26 mouse cellular contexts compared by ENCODE assay signal in the genomic region with DNA sequence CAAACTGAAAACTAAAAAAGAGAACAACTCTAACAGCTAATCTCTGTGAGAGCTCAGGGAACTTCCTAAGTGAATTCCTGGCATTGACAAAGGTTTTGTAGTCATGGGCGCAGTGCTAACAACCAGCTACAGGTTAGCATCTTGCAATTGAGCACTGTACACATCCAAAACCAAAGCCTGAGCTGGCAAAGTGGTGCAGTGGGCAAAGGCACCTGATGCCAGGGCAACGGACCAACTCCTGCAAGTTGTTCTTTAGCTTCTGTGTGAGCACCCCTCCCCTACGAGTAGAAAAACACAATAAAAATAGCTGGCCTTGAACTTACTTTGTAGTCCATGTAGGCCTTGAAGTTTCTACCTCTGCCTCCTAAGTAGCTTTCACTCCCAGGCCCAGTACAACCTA. TPM values are rescaled to one million over a fixed set of nuclear protein-coding genes. Genes with fewer than 3 reads are reported as not detected.
DNase-seq lines count a peak whose midpoint lies in the region; ATAC-seq lines count a peak whose summit lies in the region.
"Had no signal": no experiment of that assay in that cellular context is flagged by ENCODE, and none has a peak within 500 bp of the region (broad histone marks: within the 10 kb centered on the region; RNA-seq: fewer than 3 reads in every experiment).

No protein-coding gene starts in this region.

- peak; percentile 57 to 81 for DNase-seq in adrenal gland, adult (ENCODE audit: inconsistent age in 2 of 2, low spot score in 1 of 2)
- no peak for DNase-seq in adrenal gland, postnatal 14 days
- peak; percentile 7 for DNase-seq in ovary, adult 18-20 months (ENCODE audit: low spot score)
- no peak for DNase-seq in ovary, postnatal 14 days (ENCODE audit: low spot score)
- DNase-seq in adrenal gland, postnatal 25 days: peak; percentile 29
- DNase-seq in cerebellum, adult 9-10 months: no peak
- DNase-seq: B cell, adult 2 months; cerebellum, adult 11-12 months; cerebellum, adult 2 months; cerebellum, adult 9-11 months; cerebellum, postnatal 14 days; cerebellum, postnatal 36 days; embryo, embryonic 11 days had no signal

- no peak overlapping the region for H3K27ac ChIP-seq in hindbrain, embryonic 13.5 days
- H3K27ac ChIP-seq: embryonic facial prominence, embryonic 13.5 days; embryonic facial prominence, embryonic 15.5 days; forebrain, embryonic 10.5 days; forebrain, embryonic 12.5 days had no signal

- no peaks in the 10 kb centered on the region for H3K9me3 ChIP-seq in hindbrain, embryonic 13.5 days
- H3K9me3 ChIP-seq: embryonic facial prominence, embryonic 13.5 days; embryonic facial prominence, embryonic 15.5 days; forebrain, embryonic 10.5 days; forebrain, embryonic 12.5 days; G1E had no signal

- no peak overlapping the region for H3K4me2 ChIP-seq in hindbrain, embryonic 13.5 days
- H3K4me2 ChIP-seq: embryonic facial prominence, embryonic 13.5 days; embryonic facial prominence, embryonic 15.5 days; forebrain, embryonic 12.5 days had no signal

- H3K27me3 ChIP-seq in hindbrain, embryonic 13.5 days: no peaks in the 10 kb centered on the region
- H3K27me3 ChIP-seq: CH12.LX; embryonic facial prominence, embryonic 13.5 days; embryonic facial prominence, embryonic 15.5 days; forebrain, embryonic 12.5 days; Patski had no signal

- WGBS in hindbrain, embryonic 13.5 days: 97% methylated on average over 3 of the region's 3 CpGs

- H3K4me1 ChIP-seq in hindbrain, embryonic 13.5 days (replicated peaks): no peaks in the 10 kb centered on the region
- H3K4me1 ChIP-seq: embryonic facial prominence, embryonic 13.5 days; embryonic facial prominence, embryonic 15.5 days; forebrain, embryonic 12.5 days had no signal

- no peak for ATAC-seq in hindbrain, embryonic 13.5 days (ENCODE audit: low FRiP score)
- ATAC-seq: activated CD4-positive, CD25-positive, alpha-beta regulatory T cell, adult 4 months; CD4-positive, CD25-positive, alpha-beta regulatory T cell, adult 4 months; forebrain, embryonic 14.5 days; forebrain, embryonic 16.5 days; Patski had no signal

- H3K4me3 ChIP-seq in hindbrain, embryonic 13.5 days: no peak overlapping the region
- H3K4me3 ChIP-seq: embryonic facial prominence, embryonic 13.5 days; embryonic facial prominence, embryonic 15.5 days; erythroblast, embryonic 14.5 days; forebrain, embryonic 10.5 days; forebrain, embryonic 12.5 days had no signal

- peaks cover 11% of the 10 kb centered on the region for H3K36me3 ChIP-seq in hindbrain, embryonic 13.5 days

- H3K9ac ChIP-seq in hindbrain, embryonic 13.5 days: no peak overlapping the region
- H3K9ac ChIP-seq: embryonic facial prominence, embryonic 13.5 days; embryonic facial prominence, embryonic 15.5 days; forebrain, embryonic 12.5 days had no signal

RNA-seq across cellular contexts. Expression of gene Tmem97, which starts 52.2 kb away (rescaled TPM):
- 34.1 and 45.0 TPM in 2 replicates for total RNA-seq in adrenal gland, postnatal 14 days (2021)
- total RNA-seq in adrenal gland, postnatal 25 days (2021): 63.8 and 70.1 TPM in 2 replicates
- 28.5 and 30.5 TPM in 2 replicates for polyA plus RNA-seq in hindbrain, embryonic 13.5 days (2015; fragmentation: Nextera tagmentation; extraction: Ambion mirVana)

Comparison
In these comparisons a context has a peak if more than half of its experiments do, and no peak if none do; other contexts are left out.
1. DNase-seq: peak in adrenal gland, adult (2 of 2), ovary, adult 18-20 months (single experiment) and adrenal gland, postnatal 25 days (single experiment); none in adrenal gland, postnatal 14 days (single experiment), ovary, postnatal 14 days (single experiment) and cerebellum, adult 9-10 months (single experiment).